Comparison of ENCODE assay signal across 21 mouse cellular contexts in genomic region chr11:35320518-35320917, GRCm38 (mm10).
DNase-seq lines count a peak whose midpoint lies in the region; ATAC-seq lines count a peak whose summit lies in the region.
"Had no signal": no experiment of that assay in that cellular context is flagged by ENCODE, and none has a peak within 500 bp of the region (broad histone marks: within the 10 kb centered on the region; RNA-seq: fewer than 3 reads in every experiment).

No protein-coding gene starts in this region.

- 0 out of 2 replicates have a peak, but pooled peaks cover 5% of the 10 kb centered on the region for H3K36me3 ChIP-seq in heart, embryonic 10.5 days
- 0 out of 2 replicates have a peak, but pooled peaks cover 2% of the 10 kb centered on the region for H3K36me3 ChIP-seq in heart, embryonic 13.5 days
- no peaks in the 10 kb centered on the region for H3K36me3 ChIP-seq in heart, embryonic 11.5 days (ENCODE audit: control insufficient read depth, insufficient read depth, low read length)
- no peaks in the 10 kb centered on the region for H3K36me3 ChIP-seq in heart, embryonic 16.5 days (ENCODE audit: control insufficient read depth, insufficient read depth)
- H3K36me3 ChIP-seq: embryonic facial prominence, embryonic 13.5 days; embryonic facial prominence, embryonic 15.5 days; forebrain, embryonic 15.5 days had no signal

- no peak overlapping the region for H3K9ac ChIP-seq in heart, embryonic 13.5 days
- H3K9ac ChIP-seq in heart, embryonic 11.5 days (ENCODE audit: low read depth, low read length): no peak overlapping the region
- H3K9ac ChIP-seq in heart, embryonic 16.5 days (ENCODE audit: low read length): no peak overlapping the region
- H3K9ac ChIP-seq: embryonic facial prominence, embryonic 13.5 days; embryonic facial prominence, embryonic 15.5 days; forebrain, embryonic 13.5 days; forebrain, embryonic 15.5 days had no signal

- ATAC-seq in heart, embryonic 13.5 days (ENCODE audit: extremely low read depth, insufficient number of reproducible peaks, low FRiP score, low TSS enrichment): no peak
- ATAC-seq in heart, embryonic 11.5 days (replicated peaks; ENCODE audit: insufficient number of reproducible peaks, low FRiP score, low TSS enrichment): no peak
- peak; percentile 51; the same call in 1 of the 2 replicates for ATAC-seq in heart, embryonic 16.5 days (replicated peaks; ENCODE audit: extremely low read depth, insufficient read depth, low FRiP score)
- ATAC-seq: forebrain, embryonic 13.5 days; forebrain, embryonic 15.5 days had no signal

- intact Hi-C loops in heart, postnatal 14 days (cut with DNase I): loop anchor here (10.0 kb wide), 1 partner anchor 196 kb away; the partner anchor contains the start of gene Slit3

- no peak overlapping the region for H3K4me3 ChIP-seq in heart, embryonic 10.5 days
- no peak overlapping the region for H3K4me3 ChIP-seq in heart, embryonic 13.5 days
- no peak overlapping the region for H3K4me3 ChIP-seq in heart, embryonic 11.5 days (ENCODE audit: low read depth, low read length)
- no peak overlapping the region for H3K4me3 ChIP-seq in heart, embryonic 16.5 days (ENCODE audit: low read length)
- H3K4me3 ChIP-seq: embryonic facial prominence, embryonic 13.5 days; embryonic facial prominence, embryonic 15.5 days; erythroblast, embryonic 14.5 days; forebrain, embryonic 13.5 days; forebrain, embryonic 15.5 days had no signal

- H3K9me3 ChIP-seq in heart, embryonic 10.5 days: no peaks in the 10 kb centered on the region
- no peaks in the 10 kb centered on the region for H3K9me3 ChIP-seq in heart, embryonic 13.5 days
- H3K9me3 ChIP-seq in heart, embryonic 11.5 days (replicated peaks; ENCODE audit: control insufficient read depth, low read length): no peaks in the 10 kb centered on the region
- H3K9me3 ChIP-seq in heart, embryonic 16.5 days (replicated peaks; ENCODE audit: control insufficient read depth, low read length): no peaks in the 10 kb centered on the region
- H3K9me3 ChIP-seq: embryonic facial prominence, embryonic 13.5 days; embryonic facial prominence, embryonic 15.5 days; forebrain, embryonic 13.5 days; forebrain, embryonic 15.5 days had no signal

- no peak for DNase-seq in heart, embryonic 10.5 days (ENCODE audit: low spot score)
- DNase-seq in heart, postnatal 14 days: no peak
- no peak for DNase-seq in heart, adult 8-10 months (ENCODE audit: low spot score)
- DNase-seq: adrenal gland, adult 2 months; adrenal gland, postnatal 10 days; adrenal gland, postnatal 25 days; cerebellum, adult 11 months; cerebellum, adult 18-20 months; cerebellum, adult 8-10 months; cerebellum, adult 9-11 months; cerebellum, postnatal 14 days; cerebellum, postnatal 36 days; embryo, embryonic 11 days had no signal

- 0 out of 2 replicates have a peak overlapping the region, but pooled peaks have one; percentile 20 for H3K4me2 ChIP-seq in heart, embryonic 13.5 days
- H3K4me2 ChIP-seq in heart, embryonic 11.5 days: no peak overlapping the region
- H3K4me2 ChIP-seq in heart, embryonic 16.5 days (ENCODE audit: low read depth, low read length): no peak overlapping the region
- H3K4me2 ChIP-seq: embryonic facial prominence, embryonic 13.5 days; embryonic facial prominence, embryonic 15.5 days; forebrain, embryonic 13.5 days; forebrain, embryonic 15.5 days had no signal

- WGBS in heart, embryonic 10.5 days: 54% methylated on average over 3 of the region's 3 CpGs
- WGBS in heart, embryonic 13.5 days: 50% methylated on average over 3 of the region's 3 CpGs
- 56% methylated on average over 2 of the region's 3 CpGs for WGBS in heart, embryonic 11.5 days (ENCODE audit: insufficient replicate concordance)
- WGBS in heart, embryonic 16.5 days: 63% methylated on average over 2 of the region's 3 CpGs

- peak overlapping the region; percentile 47; the same call in 1 of the 2 replicates for H3K27ac ChIP-seq in heart, embryonic 10.5 days
- H3K27ac ChIP-seq in heart, embryonic 13.5 days (replicated peaks): peak overlapping the region; percentile 54; the same call in 1 of the 2 replicates
- H3K27ac ChIP-seq in heart, embryonic 11.5 days (ENCODE audit: low read depth, low read length): no peak overlapping the region
- peak overlapping the region; percentile 38; the same call in 1 of the 2 replicates for H3K27ac ChIP-seq in heart, embryonic 16.5 days (ENCODE audit: low read length)
- H3K27ac ChIP-seq: embryonic facial prominence, embryonic 13.5 days; embryonic facial prominence, embryonic 15.5 days; forebrain, embryonic 13.5 days; forebrain, embryonic 15.5 days had no signal

- H3K4me1 ChIP-seq in heart, embryonic 10.5 days: peaks cover 36% of the 10 kb centered on the region
- H3K4me1 ChIP-seq in heart, embryonic 13.5 days: peaks cover 30% of the 10 kb centered on the region
- peaks cover 7% of the 10 kb centered on the region; the same call in 1 of the 2 replicates for H3K4me1 ChIP-seq in heart, embryonic 11.5 days (ENCODE audit: control insufficient read depth, insufficient read depth, low read length)
- peaks cover 17% of the 10 kb centered on the region for H3K4me1 ChIP-seq in heart, embryonic 16.5 days (ENCODE audit: control insufficient read depth, insufficient read depth, low read length)

- no peaks in the 10 kb centered on the region; the same call in 1 of the 2 replicates for H3K27me3 ChIP-seq in heart, embryonic 10.5 days (ENCODE audit: insufficient read depth, poor library complexity, severe bottlenecking)
- no peaks in the 10 kb centered on the region for H3K27me3 ChIP-seq in heart, embryonic 13.5 days (replicated peaks)
- H3K27me3 ChIP-seq in heart, embryonic 11.5 days (ENCODE audit: control insufficient read depth, insufficient read depth, low read length): no peaks in the 10 kb centered on the region
- H3K27me3 ChIP-seq in heart, embryonic 16.5 days (ENCODE audit: control insufficient read depth, insufficient read depth, low read length): no peaks in the 10 kb centered on the region
- H3K27me3 ChIP-seq: embryonic facial prominence, embryonic 13.5 days; embryonic facial prominence, embryonic 15.5 days; forebrain, embryonic 15.5 days had no signal
